Mouse (Mus musculus): ENCODE results near the gene Kif27. TPM values are rescaled to one million over a fixed set of nuclear protein-coding genes. Genes with fewer than 3 reads are reported as not detected.

Gene Kif27
- polyA plus RNA-seq, 1 experiment from 2014 or later = 2.3 TPM

- H3K9me3 ChIP-seq (ENCODE audit: control insufficient read depth, low read length) = no peaks in the 10 kb centered on the region
- no peak overlapping the region for H3K4me3 ChIP-seq (ENCODE audit: low read depth, low read length)
- H3K4me1 ChIP-seq (ENCODE audit: control insufficient read depth, insufficient read depth, low read length) = no peaks in the 10 kb centered on the region
- whole genome bisulfite sequencing = 79% methylated on average over 2 of the region's 2 CpGs
- H3K4me2 ChIP-seq (ENCODE audit: low read depth, low read length) = no peak overlapping the region
- H3K27ac ChIP-seq (ENCODE audit: low read depth, low read length) = no peak overlapping the region
- no peak for ATAC-seq (ENCODE audit: low read depth)
- H3K9ac ChIP-seq (replicated peaks; ENCODE audit: low read depth, low read length) = no peak overlapping the region
- peaks cover 24% of the 10 kb centered on the region for H3K36me3 ChIP-seq (ENCODE audit: control insufficient read depth, insufficient read depth, low read length)
- no peaks in the 10 kb centered on the region for H3K27me3 ChIP-seq (ENCODE audit: control insufficient read depth, insufficient read depth, low read length)
Measured at GRCm38 (mm10) chr13:58389324-58389951, 30.5 kb upstream of the Kif27 start.

DNA sequence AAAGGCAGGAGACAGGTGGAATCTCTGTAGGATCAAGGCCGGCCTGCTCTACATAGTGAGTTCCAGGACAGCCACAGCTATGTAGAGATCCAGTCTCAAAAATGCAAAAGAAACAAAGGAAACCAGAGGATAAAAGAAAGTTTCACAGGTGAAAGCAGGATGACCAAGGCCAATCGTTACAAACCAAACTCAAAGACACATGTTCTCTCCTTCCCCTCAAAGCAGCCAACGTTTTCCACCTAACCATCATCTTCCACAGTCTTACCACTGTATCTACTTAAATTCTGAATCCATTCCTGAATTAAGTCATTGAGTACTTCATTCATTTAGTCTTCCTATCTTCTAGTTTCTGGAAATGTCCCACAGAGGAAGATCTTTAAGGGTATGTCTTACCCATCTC lies 29.5 kb upstream of the Kif27 start:
- Histone ChIP-seq H3K9ac (replicated peaks; ENCODE audit: low read depth, low read length) (no peak overlapping the region), H3K4me2 (ENCODE audit: low read depth, low read length) (no peak overlapping the region), H3K9me3 (ENCODE audit: control insufficient read depth, low read length) (no peaks in the 10 kb centered on the region), H3K36me3 (ENCODE audit: control insufficient read depth, insufficient read depth, low read length) (peaks cover 14% of the 10 kb centered on the region), H3K4me3 (ENCODE audit: low read depth, low read length) (no peak overlapping the region), H3K4me1 (ENCODE audit: control insufficient read depth, insufficient read depth, low read length) (0 out of 2 replicates have a peak, but pooled peaks cover 4% of the 10 kb centered on the region), H3K27ac (ENCODE audit: low read depth, low read length) (no peak overlapping the region), H3K27me3 (ENCODE audit: control insufficient read depth, insufficient read depth, low read length) (no peaks in the 10 kb centered on the region)
- 57% methylated on average over 3 of the region's 3 CpGs for WGBS
- no peak for ATAC-seq (ENCODE audit: low read depth)

GRCm38 (mm10) chr13:58387948-58388347 lies 29.0 kb upstream of the Kif27 start:
- WGBS = 13% methylated on average over 7 of the region's 7 CpGs
- H3K4me1 ChIP-seq (ENCODE audit: control insufficient read depth, insufficient read depth, low read length) = 0 out of 2 replicates have a peak, but pooled peaks cover 4% of the 10 kb centered on the region
- ATAC-seq (ENCODE audit: low read depth) = no peak

GRCm38 (mm10) chr13:58385547-58385920 lies 26.6 kb upstream of the Kif27 start:
- whole genome bisulfite sequencing = 88% methylated on average over 7 of the region's 7 CpGs
- H3K36me3 ChIP-seq (ENCODE audit: control insufficient read depth, insufficient read depth, low read length) = peaks cover 17% of the 10 kb centered on the region
- H3K27ac ChIP-seq (ENCODE audit: low read depth, low read length) = no peak overlapping the region
- peak overlapping the region; percentile 91 for H3K4me2 ChIP-seq (ENCODE audit: low read depth, low read length)
- peak overlapping the region; percentile 73 for H3K4me3 ChIP-seq (ENCODE audit: low read depth, low read length)
- peak overlapping the region; percentile 78; the same call in 1 of the 2 replicates for H3K9ac ChIP-seq (replicated peaks; ENCODE audit: low read depth, low read length)
- ATAC-seq (ENCODE audit: low read depth) = 0 out of 2 replicates have a peak, but pooled peaks have one; percentile 2
- H3K27me3 ChIP-seq (ENCODE audit: control insufficient read depth, insufficient read depth, low read length) = no peaks in the 10 kb centered on the region
- H3K4me1 ChIP-seq (ENCODE audit: control insufficient read depth, insufficient read depth, low read length) = 0 out of 2 replicates have a peak, but pooled peaks cover 4% of the 10 kb centered on the region
- no peaks in the 10 kb centered on the region; the same call in 1 of the 2 replicates for H3K9me3 ChIP-seq (ENCODE audit: control insufficient read depth, low read length)

More at GRCm38 (mm10) chr13:58387948-58388347, 29.0 kb upstream of the Kif27 start:
- Histone ChIP-seq H3K4me2 (ENCODE audit: low read depth, low read length) (no peak overlapping the region), H3K9ac (replicated peaks; ENCODE audit: low read depth, low read length) (no peak overlapping the region), H3K27ac (ENCODE audit: low read depth, low read length) (no peak overlapping the region), H3K9me3 (ENCODE audit: control insufficient read depth, low read length) (no peaks in the 10 kb centered on the region), H3K36me3 (ENCODE audit: control insufficient read depth, insufficient read depth, low read length) (peaks cover 14% of the 10 kb centered on the region), H3K27me3 (ENCODE audit: control insufficient read depth, insufficient read depth, low read length) (no peaks in the 10 kb centered on the region), H3K4me3 (ENCODE audit: low read depth, low read length) (no peak overlapping the region)

DNA sequence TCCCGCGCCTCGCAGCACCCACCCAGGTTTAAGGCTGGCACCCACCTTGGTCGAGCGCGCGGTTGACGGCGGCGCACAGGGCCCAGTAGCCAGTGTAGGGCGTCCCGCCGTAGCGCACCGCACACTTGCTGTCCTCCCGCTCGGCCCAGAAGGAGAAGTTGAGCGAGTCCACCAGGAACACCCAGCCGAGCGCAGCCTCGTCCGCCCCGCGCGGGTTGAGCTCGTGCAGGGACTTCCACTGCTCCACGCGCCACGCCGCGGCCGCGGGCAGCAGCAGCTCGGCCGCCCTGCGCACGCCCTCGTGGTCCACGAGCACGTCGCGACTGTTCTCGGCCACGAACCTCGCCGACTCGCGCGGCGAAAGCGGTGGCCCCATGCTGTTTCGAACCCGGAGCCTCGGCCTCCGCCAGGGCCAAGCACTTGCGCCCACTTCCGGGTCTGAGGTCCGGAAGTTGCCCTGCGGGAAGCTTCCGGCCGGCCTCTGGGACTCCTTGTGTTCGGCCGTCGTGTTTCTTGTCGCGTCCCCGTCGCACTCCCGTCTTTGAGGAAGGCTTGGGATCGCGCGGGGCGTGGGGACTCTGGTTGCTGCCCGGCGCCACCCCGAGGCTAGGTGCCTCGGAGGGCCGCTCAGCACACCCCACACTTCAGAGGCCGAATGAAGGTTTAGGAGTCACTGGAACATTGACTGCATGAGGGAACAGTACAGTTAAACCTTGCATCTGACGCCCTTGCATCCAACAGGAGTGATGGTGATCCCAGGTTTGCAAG lies 26.0 kb upstream of the Kif27 start, which contains the start of gene 2210016F16Rik:
Gene 2210016F16Rik (minus strand): TSS at position 447 of the 768 bp plus-strand sequence.
- WGBS = 4% methylated on average over 80 of the region's 80 CpGs
- Histone ChIP-seq H3K4me3 (ENCODE audit: low read depth, low read length) (peak within 1 kb of the TSS; percentile 73), H3K9ac (replicated peaks; ENCODE audit: low read depth, low read length) (peak within 1 kb of the TSS; percentile 78), H3K4me2 (ENCODE audit: low read depth, low read length) (peak within 1 kb of the TSS; percentile 91), H3K4me1 (ENCODE audit: control insufficient read depth, insufficient read depth, low read length) (0 out of 2 replicates have a peak, but pooled peaks cover 4% of the 10 kb centered on the region), H3K27ac (ENCODE audit: low read depth, low read length) (no peak within 1 kb of the TSS), H3K27me3 (ENCODE audit: control insufficient read depth, insufficient read depth, low read length) (no peaks in the 10 kb centered on the region), H3K36me3 (ENCODE audit: control insufficient read depth, insufficient read depth, low read length) (peaks cover 16% of the 10 kb centered on the region), H3K9me3 (ENCODE audit: control insufficient read depth, low read length) (no peaks in the 10 kb centered on the region; the same call in 1 of the 2 replicates)
- peak; percentile 73 for ATAC-seq (ENCODE audit: low read depth)

DNA sequence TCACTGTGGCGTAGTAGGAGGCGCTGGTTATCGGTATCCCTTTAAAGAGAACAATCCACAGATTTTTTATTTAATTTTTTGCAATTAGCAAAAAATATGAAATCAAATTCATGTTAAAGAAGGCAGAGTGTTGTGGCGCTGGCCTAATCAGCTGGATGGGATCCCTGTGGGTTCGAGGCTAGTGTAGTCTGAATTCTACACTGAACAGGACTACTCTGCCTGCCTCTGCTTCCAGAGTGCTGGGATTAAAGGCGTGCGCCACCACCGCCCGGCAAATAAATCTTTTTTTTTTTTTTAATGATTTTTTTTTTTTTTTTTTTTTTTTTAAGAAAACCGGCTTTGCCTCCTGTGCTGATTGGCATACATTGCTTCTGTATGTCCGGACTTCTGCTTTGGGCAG lies 25.4 kb upstream of the Kif27 start:
- ATAC-seq (ENCODE audit: low read depth) = peak; percentile 35; the same call in 1 of the 2 replicates
- no peaks in the 10 kb centered on the region; the same call in 1 of the 2 replicates for H3K9me3 ChIP-seq (ENCODE audit: control insufficient read depth, low read length)
- peak overlapping the region; percentile 91 for H3K4me2 ChIP-seq (ENCODE audit: low read depth, low read length)
- 55% methylated on average over 11 of the region's 11 CpGs for WGBS
- peak overlapping the region; percentile 78 for H3K9ac ChIP-seq (replicated peaks; ENCODE audit: low read depth, low read length)
- no peaks in the 10 kb centered on the region for H3K27me3 ChIP-seq (ENCODE audit: control insufficient read depth, insufficient read depth, low read length)
- H3K27ac ChIP-seq (ENCODE audit: low read depth, low read length) = no peak overlapping the region
- H3K4me3 ChIP-seq (ENCODE audit: low read depth, low read length) = peak overlapping the region; percentile 73
- peaks cover 16% of the 10 kb centered on the region for H3K36me3 ChIP-seq (ENCODE audit: control insufficient read depth, insufficient read depth, low read length)
- 0 out of 2 replicates have a peak, but pooled peaks cover 4% of the 10 kb centered on the region for H3K4me1 ChIP-seq (ENCODE audit: control insufficient read depth, insufficient read depth, low read length)

GRCm38 (mm10) chr13:58373153-58373470 lies 14.2 kb upstream of the Kif27 start:
- no peaks in the 10 kb centered on the region for H3K4me1 ChIP-seq (ENCODE audit: control insufficient read depth, insufficient read depth, low read length)
- no peaks in the 10 kb centered on the region for H3K36me3 ChIP-seq (ENCODE audit: control insufficient read depth, insufficient read depth, low read length)
- H3K27ac ChIP-seq (ENCODE audit: low read depth, low read length) = no peak overlapping the region
- no peak for ATAC-seq (ENCODE audit: low read depth)
- no peak overlapping the region for H3K9ac ChIP-seq (replicated peaks; ENCODE audit: low read depth, low read length)
- no peak overlapping the region for H3K4me3 ChIP-seq (ENCODE audit: low read depth, low read length)
- no peaks in the 10 kb centered on the region for H3K9me3 ChIP-seq (ENCODE audit: control insufficient read depth, low read length)
- WGBS = 96% methylated on average over 2 of the region's 2 CpGs
- H3K4me2 ChIP-seq (ENCODE audit: low read depth, low read length) = no peak overlapping the region
- H3K27me3 ChIP-seq (ENCODE audit: control insufficient read depth, insufficient read depth, low read length) = no peaks in the 10 kb centered on the region

GRCm38 (mm10) chr13:58372278-58373152 lies 13.6 kb upstream of the Kif27 start:
- H3K9me3 ChIP-seq (ENCODE audit: control insufficient read depth, low read length) = no peaks in the 10 kb centered on the region
- H3K27me3 ChIP-seq (ENCODE audit: control insufficient read depth, insufficient read depth, low read length) = no peaks in the 10 kb centered on the region
- no peak for ATAC-seq (ENCODE audit: low read depth)
- H3K27ac ChIP-seq (ENCODE audit: low read depth, low read length) = no peak overlapping the region
- WGBS = 89% methylated on average over 5 of the region's 5 CpGs
- H3K36me3 ChIP-seq (ENCODE audit: control insufficient read depth, insufficient read depth, low read length) = no peaks in the 10 kb centered on the region
- H3K9ac ChIP-seq (replicated peaks; ENCODE audit: low read depth, low read length) = no peak overlapping the region
- H3K4me3 ChIP-seq (ENCODE audit: low read depth, low read length) = no peak overlapping the region
- H3K4me2 ChIP-seq (ENCODE audit: low read depth, low read length) = no peak overlapping the region
- no peaks in the 10 kb centered on the region for H3K4me1 ChIP-seq (ENCODE audit: control insufficient read depth, insufficient read depth, low read length)

All from neural tube, embryonic 14.5 days (tissue).